Mouse (Mus musculus) heart, embryonic 11.5 days (tissue): Measurements from ENCODE around the gene Erc2. TPM values are rescaled to one million over a fixed set of nuclear protein-coding genes. Genes with fewer than 3 reads are reported as not detected.

Source experiments
- ATAC-seq: fragments of 200-750 bp; cut with Nextera tagmentation; replicated peaks from 2 replicates; pipeline ENCODE4 v1.8.0; 2017; ENCODE audit warnings: moderate library complexity; ENCODE audit not compliant: insufficient number of reproducible peaks, low FRiP score, low TSS enrichment
- H3K27ac ChIP-seq: fragments of 300-500 bp; sonication (generic); 2 replicates; pipeline ENCODE4 v1.5.1; 2014; ENCODE audit warnings: mild to moderate bottlenecking, low read depth, low read length
- H3K27me3 ChIP-seq: fragments of 300-500 bp; sonication (generic); 2 replicates; pipeline ENCODE4 v1.6.1; 2014; ENCODE audit warnings: mild to moderate bottlenecking, low read length, mixed read lengths; ENCODE audit not compliant: control insufficient read depth, insufficient read depth
- H3K36me3 ChIP-seq: fragments of 300-500 bp; sonication (generic); 2 replicates; pipeline ENCODE4 v1.6.1; 2014; ENCODE audit warnings: mild to moderate bottlenecking, low read length, moderate library complexity, mixed read lengths; ENCODE audit not compliant: control insufficient read depth, insufficient read depth
- H3K4me1 ChIP-seq: fragments of 300-500 bp; sonication (generic); 2 replicates; pipeline ENCODE4 v1.6.1; 2014; ENCODE audit warnings: low read length; ENCODE audit not compliant: control insufficient read depth, insufficient read depth
- H3K4me2 ChIP-seq: fragments of 300-500 bp; sonication (generic); 2 replicates; pipeline ENCODE4 v1.6.1; 2014; ENCODE audit warnings: mild to moderate bottlenecking, moderate library complexity
- H3K4me3 ChIP-seq: fragments of 300-500 bp; sonication (generic); 2 replicates; pipeline ENCODE4 v1.5.1; 2014; ENCODE audit warnings: low read depth, low read length
- H3K9ac ChIP-seq: fragments of 300-500 bp; sonication (generic); 2 replicates; pipeline ENCODE4 v1.6.1; 2014; ENCODE audit warnings: mild to moderate bottlenecking, low read depth, low read length, moderate library complexity
- H3K9me3 ChIP-seq: fragments of 300-500 bp; sonication (generic); replicated peaks from 2 replicates; pipeline ENCODE4 v1.6.1; 2016; ENCODE audit warnings: low read length; ENCODE audit not compliant: control insufficient read depth
- WGBS: fragments of 180-500 bp; shearing (Covaris S2); extraction: QIAGEN DNeasy Blood & Tissue Kit; methylation state at CpG from one replicate; pipeline ENCODE4 v1.1.7; 2014; ENCODE audit not compliant: insufficient replicate concordance; 5-methylcytosine and 5-hydroxymethylcytosine counted together
- polyA plus RNA-seq: library from polyadenylated mRNA; unstranded; fragments of >200 nt; fragmentation: Nextera tagmentation; extraction: Ambion mirVana; gene quantifications from 2 replicates; pipeline ENCODE4 v1.2.1, GENCODE M21; 2014

Erc2 gene
- polyA plus RNA-seq, 1 experiment from 2014 or later, result 6.2 TPM

DNA sequence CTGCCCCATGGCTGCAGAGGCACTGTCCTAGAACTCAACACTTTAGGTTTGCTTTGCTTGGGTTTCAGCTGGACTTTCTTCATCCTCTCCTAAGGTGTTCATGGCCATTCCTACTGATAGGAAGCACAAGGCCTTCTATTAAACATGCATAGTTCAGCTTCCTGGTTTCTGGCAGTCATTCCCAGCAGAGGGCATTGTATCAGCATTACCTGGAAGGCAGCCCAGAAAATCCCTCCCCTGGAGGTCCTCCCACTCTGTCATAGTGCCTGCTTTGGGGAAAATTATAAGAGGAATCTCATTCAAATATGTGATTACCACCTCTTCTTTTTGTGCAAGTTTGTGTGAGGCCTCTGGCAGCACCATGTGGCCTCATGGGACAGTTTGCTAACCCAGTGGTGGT, 199.6 kb downstream of the Erc2 start:
- no peak overlapping the region for H3K4me2 ChIP-seq
- H3K4me1 ChIP-seq, result no peaks in the 10 kb centered on the region
- H3K4me3 ChIP-seq, result no peak overlapping the region
- H3K27ac ChIP-seq, result no peak overlapping the region
- H3K9ac ChIP-seq, result no peak overlapping the region
- no peaks in the 10 kb centered on the region for H3K36me3 ChIP-seq
- H3K9me3 ChIP-seq, result no peaks in the 10 kb centered on the region
- no peaks in the 10 kb centered on the region for H3K27me3 ChIP-seq
- ATAC-seq, result no peak

DNA sequence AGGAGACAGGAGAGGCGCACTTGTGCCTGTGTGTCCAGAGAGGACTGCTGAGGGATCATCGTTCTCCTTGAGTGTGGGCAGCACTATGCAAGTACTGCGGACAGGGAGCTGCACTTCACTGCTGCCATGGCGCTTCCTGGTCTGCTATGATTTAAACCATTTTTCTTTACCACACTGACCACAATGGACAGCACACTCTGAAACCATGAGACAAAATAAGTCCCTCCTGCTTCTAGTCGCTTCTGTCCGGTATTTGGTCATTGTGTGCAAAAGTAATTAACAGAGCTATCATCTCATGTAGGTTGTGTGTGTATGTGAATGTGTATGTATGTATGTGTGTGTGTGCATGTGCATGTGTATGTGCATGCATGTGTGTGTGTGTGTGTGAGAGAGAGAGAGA, 200.3 kb downstream of the Erc2 start:
- WGBS, result 77% methylated on average over 6 of the region's 6 CpGs
- H3K4me2 ChIP-seq, result no peak overlapping the region
- H3K4me1 ChIP-seq, result no peaks in the 10 kb centered on the region
- H3K9ac ChIP-seq, result no peak overlapping the region
- no peak overlapping the region for H3K4me3 ChIP-seq
- no peak for ATAC-seq
- no peak overlapping the region for H3K27ac ChIP-seq
- H3K9me3 ChIP-seq, result no peaks in the 10 kb centered on the region
- H3K36me3 ChIP-seq, result no peaks in the 10 kb centered on the region
- no peaks in the 10 kb centered on the region for H3K27me3 ChIP-seq

DNA sequence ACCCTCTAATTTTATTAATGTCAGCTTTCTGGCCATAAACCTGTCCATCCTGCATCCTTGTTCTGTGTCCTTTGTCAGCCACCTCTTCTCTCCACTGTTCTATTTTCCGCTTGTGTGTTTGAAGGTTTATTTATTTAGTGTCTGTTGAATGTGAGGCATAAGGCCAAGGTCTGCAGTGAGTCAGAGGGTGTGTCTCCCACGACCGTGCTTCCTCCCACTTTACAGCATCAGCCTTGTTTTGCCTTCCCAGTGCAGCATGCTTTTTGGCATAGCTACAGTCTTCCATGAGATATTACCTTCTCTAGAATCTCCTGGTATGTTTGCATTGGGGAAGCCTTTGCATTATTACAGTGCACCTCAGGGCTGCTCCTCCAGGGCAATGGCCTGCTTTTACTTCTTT, 200.8 kb downstream of the Erc2 start:
- ATAC-seq, result no peak
- no peaks in the 10 kb centered on the region for H3K27me3 ChIP-seq
- H3K36me3 ChIP-seq, result no peaks in the 10 kb centered on the region
- H3K27ac ChIP-seq, result no peak overlapping the region
- H3K4me3 ChIP-seq, result no peak overlapping the region
- no peak overlapping the region for H3K9ac ChIP-seq
- 42% methylated on average over 3 of the region's 3 CpGs for WGBS
- H3K4me1 ChIP-seq, result no peaks in the 10 kb centered on the region
- H3K9me3 ChIP-seq, result no peaks in the 10 kb centered on the region
- H3K4me2 ChIP-seq, result no peak overlapping the region

DNA sequence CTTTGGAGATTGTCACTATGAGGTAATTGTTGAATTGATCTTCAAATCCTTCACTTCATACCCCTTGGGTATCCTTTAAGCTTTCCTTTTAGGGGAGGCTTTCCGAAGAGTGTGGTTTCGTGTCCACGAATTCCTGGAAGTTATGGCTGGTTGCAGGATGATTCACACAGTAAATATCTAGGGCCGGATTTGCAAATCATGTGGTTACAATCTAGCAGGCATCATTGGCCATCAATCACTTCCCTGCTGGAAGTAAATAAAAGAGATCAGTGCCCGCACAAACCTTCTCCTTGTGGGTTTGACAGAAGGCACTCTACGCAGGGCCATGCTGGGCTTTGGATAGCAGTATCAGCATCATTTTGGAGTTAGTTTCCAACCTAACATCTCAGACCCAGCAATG, 201.7 kb downstream of the Erc2 start:
- Histone ChIP-seq H3K4me1 (no peaks in the 10 kb centered on the region), H3K4me3 (no peak overlapping the region), H3K27me3 (no peaks in the 10 kb centered on the region), H3K4me2 (no peak overlapping the region), H3K27ac (no peak overlapping the region), H3K36me3 (no peaks in the 10 kb centered on the region), H3K9me3 (no peaks in the 10 kb centered on the region), H3K9ac (no peak overlapping the region)
- 79% methylated on average over 6 of the region's 6 CpGs for WGBS
- no peak for ATAC-seq

DNA sequence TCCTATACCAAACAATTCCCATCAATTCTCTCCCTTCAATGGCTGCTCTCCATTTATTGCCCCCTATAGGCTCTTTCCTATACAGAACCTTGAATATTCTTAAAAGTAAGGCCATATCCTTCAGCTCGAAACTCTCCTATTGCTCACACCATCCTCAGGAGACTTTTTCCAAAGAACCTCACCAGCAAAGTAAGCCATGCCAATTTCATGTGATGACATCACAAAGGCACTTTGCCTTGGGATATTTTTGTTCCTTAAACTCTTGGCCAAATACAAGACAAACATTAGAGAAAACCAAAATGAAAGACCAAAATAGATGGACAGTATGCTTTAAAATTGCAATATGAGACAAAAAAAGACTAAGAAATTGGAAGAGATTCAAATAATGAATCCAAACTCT, 204.6 kb downstream of the Erc2 start:
- no peaks in the 10 kb centered on the region for H3K27me3 ChIP-seq
- H3K4me1 ChIP-seq, result no peaks in the 10 kb centered on the region
- no peak for ATAC-seq
- no peak overlapping the region for H3K9ac ChIP-seq
- 85% methylated on average over 1 of the region's 1 CpGs for WGBS
- H3K27ac ChIP-seq, result no peak overlapping the region
- no peaks in the 10 kb centered on the region for H3K36me3 ChIP-seq
- H3K4me2 ChIP-seq, result no peak overlapping the region
- no peak overlapping the region for H3K4me3 ChIP-seq
- no peaks in the 10 kb centered on the region for H3K9me3 ChIP-seq

DNA sequence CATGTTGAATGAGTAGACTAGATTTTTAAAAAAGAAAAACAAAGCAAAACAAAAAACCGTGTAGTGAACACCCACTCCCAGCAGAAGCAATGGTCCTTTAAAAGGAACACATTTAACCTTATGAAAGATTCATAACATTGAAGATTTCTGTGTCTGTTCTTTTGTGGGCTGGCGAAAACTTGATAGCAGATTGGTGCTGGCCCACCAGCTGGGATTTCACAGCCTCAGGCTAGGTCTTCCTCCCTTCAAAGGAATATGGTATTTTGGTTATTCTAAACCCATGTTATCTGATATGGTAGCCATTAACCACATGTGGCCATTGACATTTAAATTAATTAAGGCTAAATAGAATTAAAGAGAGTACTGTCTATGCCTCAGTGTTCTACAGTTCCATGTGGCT, 205.9 kb downstream of the Erc2 start:
- Histone ChIP-seq H3K27me3 (no peaks in the 10 kb centered on the region), H3K27ac (no peak overlapping the region), H3K4me2 (no peak overlapping the region), H3K9ac (no peak overlapping the region), H3K4me1 (no peaks in the 10 kb centered on the region), H3K36me3 (no peaks in the 10 kb centered on the region), H3K9me3 (no peaks in the 10 kb centered on the region), H3K4me3 (no peak overlapping the region)
- ATAC-seq, result no peak
- 74% methylated on average over 2 of the region's 2 CpGs for WGBS

DNA sequence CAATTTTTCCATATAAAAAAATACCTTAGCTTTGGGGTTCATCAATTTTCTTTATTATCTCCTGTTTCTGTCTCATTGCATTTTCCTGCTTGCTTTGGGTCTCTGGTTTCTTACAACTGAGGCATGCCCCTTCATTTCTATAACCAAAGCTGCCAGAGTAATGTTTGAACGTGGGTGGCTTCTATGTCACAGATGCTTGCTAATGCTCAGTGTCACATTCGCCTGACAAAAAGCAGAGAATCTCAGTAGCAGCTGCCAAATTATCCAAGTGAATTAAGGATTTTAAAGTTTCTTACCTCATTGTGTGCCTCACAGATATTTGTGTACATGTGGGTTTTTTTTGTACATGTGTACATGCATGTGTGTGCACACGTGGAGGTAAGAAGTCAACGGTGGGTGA, 210.0 kb downstream of the Erc2 start:
- 77% methylated on average over 4 of the region's 4 CpGs for WGBS
- Histone ChIP-seq H3K9me3 (no peaks in the 10 kb centered on the region), H3K4me1 (no peaks in the 10 kb centered on the region), H3K9ac (no peak overlapping the region), H3K36me3 (no peaks in the 10 kb centered on the region), H3K27me3 (no peaks in the 10 kb centered on the region), H3K4me3 (no peak overlapping the region), H3K27ac (no peak overlapping the region), H3K4me2 (no peak overlapping the region)
- ATAC-seq, result no peak

DNA sequence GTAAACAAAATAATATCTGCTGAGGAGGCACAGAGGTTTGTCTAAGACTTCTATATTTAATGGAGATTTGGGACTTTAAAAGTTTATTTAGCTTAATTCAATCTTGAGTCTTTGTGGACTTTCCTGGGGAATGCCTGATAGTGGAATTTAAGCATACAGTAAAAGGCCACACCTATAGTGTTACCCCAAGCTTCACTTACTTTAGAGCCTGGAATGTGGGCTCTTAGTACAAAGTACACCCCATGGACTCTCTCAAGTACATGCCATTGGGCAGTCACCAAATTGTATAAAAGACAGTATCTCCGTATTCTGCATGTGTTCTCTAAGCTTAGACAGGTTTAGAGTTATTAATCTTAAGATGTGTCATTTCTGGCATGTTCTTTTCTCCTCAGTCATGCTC, 213.1 kb downstream of the Erc2 start:
- Histone ChIP-seq H3K27ac (no peak overlapping the region), H3K4me1 (no peaks in the 10 kb centered on the region), H3K9ac (no peak overlapping the region), H3K9me3 (no peaks in the 10 kb centered on the region), H3K27me3 (no peaks in the 10 kb centered on the region), H3K4me3 (no peak overlapping the region), H3K4me2 (no peak overlapping the region), H3K36me3 (no peaks in the 10 kb centered on the region)
- WGBS, result 78% methylated on average over 1 of the region's 1 CpGs
- ATAC-seq, result no peak

DNA sequence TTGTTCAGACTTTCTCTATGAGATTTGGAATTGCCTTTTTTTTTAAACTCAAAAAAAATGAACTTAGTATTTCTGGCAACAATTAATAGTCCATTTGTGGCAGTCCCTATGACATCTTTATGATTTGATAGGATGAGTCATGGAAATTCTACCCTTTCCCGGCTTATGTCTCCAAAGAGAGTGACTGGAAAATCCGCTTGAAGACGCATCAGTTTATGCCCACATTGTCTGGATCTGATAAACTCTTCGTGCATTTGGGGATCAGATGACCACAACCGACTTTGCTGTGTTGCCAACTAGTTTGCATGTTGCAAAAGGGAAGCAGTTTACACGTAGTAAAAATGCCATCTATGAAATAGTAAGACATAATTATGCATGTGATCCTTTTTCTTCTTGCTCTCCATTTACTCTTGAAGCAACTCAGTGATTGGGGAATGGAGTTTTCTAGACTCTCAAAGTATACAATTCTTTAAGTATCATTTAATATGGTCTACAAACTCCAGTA, 215.4 kb downstream of the Erc2 start:
- Histone ChIP-seq H3K4me2 (no peak overlapping the region), H3K4me3 (no peak overlapping the region), H3K27me3 (no peaks in the 10 kb centered on the region), H3K36me3 (no peaks in the 10 kb centered on the region), H3K4me1 (no peaks in the 10 kb centered on the region), H3K9me3 (no peaks in the 10 kb centered on the region), H3K27ac (no peak overlapping the region), H3K9ac (no peak overlapping the region)
- no peak for ATAC-seq
- WGBS, result 75% methylated on average over 6 of the region's 6 CpGs
